Mouse (Mus musculus): Measurements from ENCODE around the gene Ercc2. TPM values are rescaled to one million over a fixed set of nuclear protein-coding genes. Genes with fewer than 3 reads are reported as not detected.

Gene Ercc2
- total and polyA plus RNA-seq, 3 experiments: 14.8 to 36.0 (median 17.2) TPM

DNA sequence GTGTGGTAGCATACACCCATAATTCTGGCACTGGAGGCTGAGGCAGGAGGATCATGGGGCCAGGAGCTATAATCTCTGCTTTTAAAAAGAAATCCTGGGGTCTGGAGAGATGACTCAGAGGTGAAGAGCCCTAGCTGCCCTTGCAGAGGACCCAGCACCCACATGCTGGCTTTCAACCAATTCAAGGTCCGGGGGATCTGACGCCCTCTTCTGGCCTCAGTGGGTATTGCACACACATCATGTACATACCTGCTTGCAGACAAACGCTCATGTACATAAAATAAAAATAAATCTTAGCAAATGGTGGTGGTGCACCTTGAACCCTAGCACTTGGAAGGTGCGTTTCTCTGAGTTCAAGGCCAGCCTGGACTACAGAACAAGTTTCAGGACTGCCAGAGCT, 19.1 kb downstream of the Ercc2 start:
- Histone ChIP-seq H3K9me3 (replicated peaks) (peaks cover 5% of the 10 kb centered on the region), H3K4me3 (ENCODE audit: low read depth, low read length) (no peak overlapping the region), H3K4me1 (ENCODE audit: insufficient read depth, low read depth, low read length) (peaks cover 39% of the 10 kb centered on the region), H3K27me3 (ENCODE audit: insufficient read depth, low read length) (peaks cover 23% of the 10 kb centered on the region), H3K36me3 (replicated peaks) (peaks cover 9% of the 10 kb centered on the region)
- no peak for TF ChIP-seq GATA2 (IDR thresholded peaks at IDR 0.05; ENCODE audit: borderline replicate concordance, low read depth, low read length)
- no peak for TF ChIP-seq TAL1 (conservative IDR thresholded peaks at IDR 0.05; ENCODE audit: low read depth, low read length)
- TF ChIP-seq GATA1 (IDR thresholded peaks at IDR 0.05; ENCODE audit: borderline replicate concordance, low read length): no peak
- TF ChIP-seq POLR2AphosphoS5 (IDR thresholded peaks at IDR 0.05; ENCODE audit: insufficient replicate concordance, low read depth, low read length): no peak
- no peak for TF ChIP-seq CTCF (IDR thresholded peaks at IDR 0.05; ENCODE audit: low read depth, low read length)
- DNase-seq (ENCODE audit: low spot score): no peak
- no peak for ATAC-seq (ENCODE audit: extremely low read depth, insufficient number of reproducible peaks, low FRiP score, poor library complexity, severe bottlenecking)

- peaks cover 37% of the 10 kb centered on the region for H3K27me3 ChIP-seq (ENCODE audit: insufficient read depth, low read length)
- ATAC-seq (ENCODE audit: extremely low read depth, insufficient number of reproducible peaks, low FRiP score, poor library complexity, severe bottlenecking) (no peak), DNase-seq (ENCODE audit: low spot score) (no peak)
- H3K4me1 ChIP-seq (ENCODE audit: insufficient read depth, low read depth, low read length): peaks cover 37% of the 10 kb centered on the region
- TF ChIP-seq POLR2AphosphoS5 (IDR thresholded peaks at IDR 0.05; ENCODE audit: insufficient replicate concordance, low read depth, low read length) (no peak), CTCF (IDR thresholded peaks at IDR 0.05; ENCODE audit: low read depth, low read length) (no peak), TAL1 (conservative IDR thresholded peaks at IDR 0.05; ENCODE audit: low read depth, low read length) (no peak), GATA2 (IDR thresholded peaks at IDR 0.05; ENCODE audit: borderline replicate concordance, low read depth, low read length) (no peak), GATA1 (IDR thresholded peaks at IDR 0.05; ENCODE audit: borderline replicate concordance, low read length) (no peak)
- H3K9me3 ChIP-seq (replicated peaks): peaks cover 5% of the 10 kb centered on the region
- H3K36me3 ChIP-seq (replicated peaks): no peaks in the 10 kb centered on the region
- H3K4me3 ChIP-seq (ENCODE audit: low read depth, low read length): no peak overlapping the region; the same call in 1 of the 2 replicates
Observed at GRCm38 (mm10) chr7:19402535-19403112, 20.8 kb downstream of the Ercc2 start.

GRCm38 (mm10) chr7:19403731-19404296, 22.0 kb downstream of the Ercc2 start, which contains the start of gene Klc3:
Klc3 (minus strand) TSS chr7:19404104.
- H3K4me1 ChIP-seq (ENCODE audit: insufficient read depth, low read depth, low read length): peaks cover 37% of the 10 kb centered on the region
- DNase-seq (ENCODE audit: low spot score) (peak; percentile 59), ATAC-seq (ENCODE audit: extremely low read depth, insufficient number of reproducible peaks, low FRiP score, poor library complexity, severe bottlenecking) (peak; percentile 49; the same call in 1 of the 2 replicates)
- peaks cover 40% of the 10 kb centered on the region for H3K27me3 ChIP-seq (ENCODE audit: insufficient read depth, low read length)
- H3K9me3 ChIP-seq (replicated peaks): peaks cover 5% of the 10 kb centered on the region
- H3K36me3 ChIP-seq (replicated peaks): no peaks in the 10 kb centered on the region
- peak within 1 kb of the TSS; percentile 71 for H3K4me3 ChIP-seq (ENCODE audit: low read depth, low read length)
- no peak for TF ChIP-seq TAL1 (conservative IDR thresholded peaks at IDR 0.05; ENCODE audit: low read depth, low read length)

DNA sequence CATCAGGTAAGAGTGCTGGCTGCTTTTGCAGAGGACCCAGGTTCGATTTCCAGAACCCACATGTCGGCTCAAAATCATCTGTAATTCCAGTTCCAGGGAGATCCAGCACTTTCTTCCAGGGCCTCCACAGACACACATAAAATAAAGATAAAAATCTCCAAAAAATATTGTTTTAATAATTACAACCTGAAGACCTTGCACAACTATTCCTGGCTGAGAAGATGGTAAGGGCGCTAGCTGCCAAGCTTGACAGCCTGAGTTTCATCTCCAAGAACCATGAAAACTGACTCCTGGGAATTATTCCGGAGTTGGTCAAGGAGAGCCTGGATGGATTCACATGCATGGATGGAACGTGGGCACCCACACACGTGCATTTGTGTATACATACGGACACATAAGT, 22.7 kb downstream of the Ercc2 start, which contains the start of gene Ckm:
Gene Ckm (plus strand): TSS at position 301 of the 400 bp plus-strand sequence.
- Histone ChIP-seq H3K36me3 (replicated peaks) (no peaks in the 10 kb centered on the region), H3K4me3 (ENCODE audit: low read depth, low read length) (peak within 1 kb of the TSS; percentile 71), H3K9me3 (replicated peaks) (peaks cover 5% of the 10 kb centered on the region), H3K4me1 (ENCODE audit: insufficient read depth, low read depth, low read length) (peaks cover 34% of the 10 kb centered on the region), H3K27me3 (ENCODE audit: insufficient read depth, low read length) (peaks cover 43% of the 10 kb centered on the region)
- no peak for DNase-seq (ENCODE audit: low spot score)
- no peak for TF ChIP-seq GATA1 (IDR thresholded peaks at IDR 0.05; ENCODE audit: borderline replicate concordance, low read length)
- no peak for TF ChIP-seq GATA2 (IDR thresholded peaks at IDR 0.05; ENCODE audit: borderline replicate concordance, low read depth, low read length)
- TF ChIP-seq CTCF (IDR thresholded peaks at IDR 0.05; ENCODE audit: low read depth, low read length): no peak
- no peak for TF ChIP-seq TAL1 (conservative IDR thresholded peaks at IDR 0.05; ENCODE audit: low read depth, low read length)
- TF ChIP-seq POLR2AphosphoS5 (IDR thresholded peaks at IDR 0.05; ENCODE audit: insufficient replicate concordance, low read depth, low read length): no peak
- no peak for ATAC-seq (ENCODE audit: extremely low read depth, insufficient number of reproducible peaks, low FRiP score, poor library complexity, severe bottlenecking)

GRCm38 (mm10) chr7:19405417-19405816, 23.6 kb downstream of the Ercc2 start:
- Histone ChIP-seq H3K36me3 (replicated peaks) (no peaks in the 10 kb centered on the region), H3K27me3 (ENCODE audit: insufficient read depth, low read length) (peaks cover 52% of the 10 kb centered on the region), H3K9me3 (replicated peaks) (peaks cover 5% of the 10 kb centered on the region), H3K4me3 (ENCODE audit: low read depth, low read length) (peak overlapping the region; percentile 48; the same call in 1 of the 2 replicates), H3K4me1 (ENCODE audit: insufficient read depth, low read depth, low read length) (peaks cover 27% of the 10 kb centered on the region)
- TF ChIP-seq POLR2AphosphoS5 (IDR thresholded peaks at IDR 0.05; ENCODE audit: insufficient replicate concordance, low read depth, low read length) (no peak), GATA1 (IDR thresholded peaks at IDR 0.05; ENCODE audit: borderline replicate concordance, low read length) (no peak), CTCF (IDR thresholded peaks at IDR 0.05; ENCODE audit: low read depth, low read length) (peak; percentile 87)
- peak; percentile 73 for DNase-seq (ENCODE audit: low spot score)
- peak; percentile 40 for ATAC-seq (ENCODE audit: extremely low read depth, insufficient number of reproducible peaks, low FRiP score, poor library complexity, severe bottlenecking)

- Histone ChIP-seq H3K27me3 (ENCODE audit: insufficient read depth, low read length) (peaks cover 56% of the 10 kb centered on the region), H3K9me3 (replicated peaks) (0 out of 2 replicates have a peak, but pooled peaks cover 3% of the 10 kb centered on the region), H3K4me1 (ENCODE audit: insufficient read depth, low read depth, low read length) (peaks cover 8% of the 10 kb centered on the region), H3K36me3 (replicated peaks) (no peaks in the 10 kb centered on the region), H3K4me3 (ENCODE audit: low read depth, low read length) (no peak overlapping the region)
- no peak for DNase-seq (ENCODE audit: low spot score)
- ATAC-seq (ENCODE audit: extremely low read depth, insufficient number of reproducible peaks, low FRiP score, poor library complexity, severe bottlenecking): no peak
- TF ChIP-seq CTCF (IDR thresholded peaks at IDR 0.05; ENCODE audit: low read depth, low read length): no peak
- TF ChIP-seq GATA1 (IDR thresholded peaks at IDR 0.05; ENCODE audit: borderline replicate concordance, low read length): no peak
- TF ChIP-seq POLR2AphosphoS5 (IDR thresholded peaks at IDR 0.05; ENCODE audit: insufficient replicate concordance, low read depth, low read length): no peak
- no peak for TF ChIP-seq TAL1 (conservative IDR thresholded peaks at IDR 0.05; ENCODE audit: low read depth, low read length)
- TF ChIP-seq GATA2 (IDR thresholded peaks at IDR 0.05; ENCODE audit: borderline replicate concordance, low read depth, low read length): no peak
Observed at GRCm38 (mm10) chr7:19409753-19410152, 27.9 kb downstream of the Ercc2 start.

Data from G1E (cell line).